Mouse (Mus musculus) layer of hippocampus, adult 18-20 months (tissue): ENCODE measurements around the gene Dll4. TPM values are rescaled to one million over a fixed set of nuclear protein-coding genes. Genes with fewer than 3 reads are reported as not detected.

Experiments
- DNase-seq, 2 experiments: peaks; one replicate each; pipeline ENCODE4 v3.0.0; 2022; ENCODE audit warnings: low spot score in 2 of 2
- total RNA-seq, 2 experiments: library from RNA; stranded (reverse); gene quantifications; 2 replicates each; pipeline ENCODE4 v1.2.3; 2021

Gene Dll4
- total RNA-seq, 2 experiments from 2014 or later = 2.0 to 2.8 TPM

- no peak for DNase-seq
Measured at GRCm38 (mm10) chr2:119332177-119332661, 6.6 kb downstream of the Dll4 start.

DNA sequence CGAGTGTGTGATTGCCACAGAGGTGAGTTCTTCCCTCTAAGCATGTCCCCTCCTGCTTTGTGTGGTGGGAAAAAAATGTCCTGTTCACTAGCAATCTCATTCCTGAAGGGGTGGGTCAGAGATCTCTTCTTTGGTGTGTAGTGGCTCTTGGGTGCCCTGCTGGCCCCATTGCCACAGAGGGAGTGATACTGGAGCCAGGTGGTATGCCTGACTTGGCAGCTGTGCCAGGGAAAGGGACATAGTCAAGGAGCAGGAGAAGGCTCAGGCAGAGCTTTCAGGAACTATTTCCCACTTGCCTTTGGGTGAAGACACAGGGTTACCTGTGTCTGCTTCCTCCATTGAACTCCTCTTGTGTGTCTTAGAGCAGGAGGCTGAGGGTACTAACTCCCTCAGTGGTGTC lies 8.6 kb downstream of the Dll4 start:
- no peak for DNase-seq

DNA sequence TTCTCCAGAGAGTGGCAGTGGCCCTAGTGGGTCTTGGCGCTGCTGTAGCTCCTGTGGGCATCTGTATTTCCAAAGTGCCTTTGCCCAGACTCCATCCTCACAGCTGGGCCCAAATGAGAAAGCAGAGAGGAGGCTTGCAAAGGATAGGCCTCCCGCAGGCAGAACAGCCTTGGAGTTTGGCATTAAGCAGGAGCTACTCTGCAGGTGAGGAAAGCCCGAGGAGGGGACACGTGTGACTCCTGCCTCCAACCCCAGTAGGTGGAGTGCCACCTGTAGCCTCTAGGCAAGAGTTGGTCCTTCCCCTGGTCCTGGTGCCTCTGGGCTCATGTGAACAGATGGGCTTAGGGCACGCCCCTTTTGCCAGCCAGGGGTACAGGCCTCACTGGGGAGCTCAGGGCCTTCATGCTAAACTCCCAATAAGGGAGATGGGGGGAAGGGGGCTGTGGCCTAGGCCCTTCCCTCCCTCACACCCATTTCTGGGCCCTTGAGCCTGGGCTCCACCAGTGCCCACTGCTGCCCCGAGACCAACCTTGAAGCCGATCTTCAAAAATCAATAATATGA lies 9.5 kb downstream of the Dll4 start:
- no peak for DNase-seq

- no peak for DNase-seq
Measured at GRCm38 (mm10) chr2:119335535-119335934, 10.0 kb downstream of the Dll4 start.

DNA sequence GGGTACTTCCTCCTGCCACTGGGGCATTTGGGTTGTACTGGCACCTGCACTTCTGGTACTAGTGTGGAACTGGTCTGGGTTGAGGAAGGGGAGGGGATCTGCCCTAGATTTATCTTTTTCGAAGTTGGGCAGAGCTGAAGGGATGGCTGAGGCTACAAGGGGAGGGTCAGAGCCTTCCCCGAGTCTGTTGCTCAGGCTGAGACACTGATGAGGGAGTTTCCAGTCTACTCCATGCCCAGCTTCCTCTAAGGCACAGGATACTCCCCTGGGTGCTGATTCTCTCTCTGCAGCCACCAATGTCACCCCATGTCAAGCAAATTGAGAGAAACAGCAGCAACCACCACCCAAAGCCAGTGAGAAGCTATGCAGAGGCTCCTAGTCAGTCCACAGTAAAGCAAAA lies 10.4 kb downstream of the Dll4 start:
- no peak for DNase-seq

GRCm38 (mm10) chr2:119336470-119336869 lies 10.9 kb downstream of the Dll4 start:
- DNase-seq = no peak

- peak; percentile 46 to 81 for DNase-seq
Measured at GRCm38 (mm10) chr2:119337425-119338265, 12.1 kb downstream of the Dll4 start.

GRCm38 (mm10) chr2:119344537-119345138 lies 19.1 kb downstream of the Dll4 start:
- no peak for DNase-seq

GRCm38 (mm10) chr2:119350555-119351486 lies 25.2 kb downstream of the Dll4 start, which contains the start of gene Chac1:
Gene Chac1 (plus strand): TSS chr2:119351229.
- DNase-seq = peak; percentile 94 to 96

- DNase-seq = no peak
Measured at GRCm38 (mm10) chr2:119353707-119354106, 28.1 kb downstream of the Dll4 start.

DNA sequence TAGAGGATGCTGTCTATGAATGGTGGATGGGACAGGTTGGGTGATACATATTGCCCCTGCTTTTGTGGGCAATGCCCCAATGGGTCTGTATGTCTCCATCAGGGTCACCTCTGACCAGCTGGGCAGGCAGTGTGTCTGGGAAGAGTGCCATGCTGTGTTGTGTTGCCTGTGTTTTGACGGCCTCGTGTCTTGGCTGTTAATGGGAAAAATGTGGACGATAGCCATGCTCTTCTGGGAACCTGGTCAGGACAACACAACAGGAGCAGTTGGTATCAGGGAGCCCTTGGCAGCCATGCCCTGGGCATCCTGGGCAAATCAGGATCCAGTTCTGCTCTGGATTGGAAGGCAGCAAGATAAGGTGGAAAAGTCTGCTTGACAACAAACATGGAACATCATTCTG lies 29.5 kb downstream of the Dll4 start:
- DNase-seq = no peak

GRCm38 (mm10) chr2:119355651-119356050 lies 30.1 kb downstream of the Dll4 start:
- no peak for DNase-seq

DNA sequence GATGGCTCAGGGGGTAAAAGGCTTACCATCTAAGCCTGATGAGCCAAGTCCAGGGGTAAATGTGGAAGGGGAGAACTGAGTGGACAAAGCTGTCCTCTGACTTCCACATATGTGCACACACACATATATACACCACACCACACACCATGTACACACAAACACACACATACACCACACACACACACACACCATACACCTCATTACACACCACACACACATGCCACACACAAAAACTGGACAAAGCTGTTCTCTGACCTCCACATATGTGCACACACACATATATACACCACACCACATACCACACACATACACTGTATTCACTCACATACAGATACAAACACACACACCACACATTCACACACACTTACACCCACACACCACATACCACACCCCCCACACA lies 30.7 kb downstream of the Dll4 start:
- no peak for DNase-seq

GRCm38 (mm10) chr2:119356805-119357204 lies 31.2 kb downstream of the Dll4 start:
- no peak for DNase-seq

- DNase-seq = no peak
Measured at GRCm38 (mm10) chr2:119358249-119358648, 32.7 kb downstream of the Dll4 start.

DNA sequence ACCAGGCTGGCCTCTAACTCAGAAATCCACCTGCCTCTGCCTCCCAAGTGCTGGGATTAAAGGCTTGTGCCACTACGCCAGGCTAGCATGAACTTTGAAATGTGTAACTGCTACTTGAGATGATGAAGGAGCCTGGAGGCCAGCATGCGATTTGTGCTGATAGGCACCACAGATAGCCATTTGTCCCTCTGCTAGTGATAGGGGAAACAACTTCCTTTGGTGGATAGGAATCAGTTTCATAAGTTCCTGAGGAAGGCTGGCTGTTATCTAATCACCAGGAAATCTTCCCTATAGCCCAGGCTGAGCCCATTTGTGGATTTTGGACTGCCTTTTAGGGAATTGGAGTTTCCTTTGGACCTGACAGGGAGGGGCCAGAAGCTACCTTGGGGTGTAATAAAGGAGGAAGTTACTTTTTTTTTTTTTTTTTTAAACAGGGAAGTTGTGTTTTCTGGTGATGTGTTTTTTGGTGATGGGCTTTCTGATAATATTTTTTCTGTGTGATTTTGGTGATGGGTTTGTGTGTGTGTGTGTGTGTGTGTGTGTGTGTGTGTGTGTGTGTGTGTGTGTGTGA lies 34.2 kb downstream of the Dll4 start:
- DNase-seq = no peak

DNA sequence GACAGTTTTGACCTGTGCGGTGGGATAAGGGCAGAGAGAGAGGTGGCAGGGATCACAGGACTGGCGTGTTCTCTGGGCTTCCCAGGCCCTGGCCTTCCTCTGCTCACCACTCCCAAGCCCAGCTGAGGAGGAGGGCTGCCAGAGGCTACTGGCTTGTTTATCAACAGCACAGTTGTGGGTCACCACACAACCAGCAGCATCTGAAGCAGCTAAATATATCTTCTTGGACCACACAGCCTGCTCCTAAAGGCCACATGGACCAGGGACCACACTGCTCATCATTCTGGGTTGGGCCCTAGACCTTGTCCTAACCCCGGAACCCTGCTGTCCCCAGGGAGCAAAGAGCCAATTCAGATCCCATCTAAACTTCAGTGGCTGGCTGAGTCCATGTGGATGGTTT lies 39.4 kb downstream of the Dll4 start:
- no peak for DNase-seq

DNA sequence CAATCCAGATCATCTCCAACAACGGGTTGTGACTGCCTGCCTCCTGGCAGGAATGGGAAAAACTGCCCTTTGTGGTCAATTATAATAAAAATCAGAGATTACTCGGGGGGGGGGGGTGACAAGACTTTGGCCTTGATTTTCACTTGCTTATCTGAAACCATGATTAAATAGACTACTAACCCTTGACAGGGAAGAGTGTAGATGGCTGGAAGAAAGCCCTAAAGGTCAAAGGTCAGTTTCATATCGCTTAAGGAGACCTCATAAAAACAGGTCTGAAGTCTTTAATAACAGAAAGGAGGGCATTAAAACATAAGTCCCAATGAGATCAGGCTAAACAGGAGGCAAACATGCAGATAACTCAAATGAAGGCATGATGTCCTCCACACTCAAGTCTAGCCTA lies 41.8 kb downstream of the Dll4 start:
- no peak for DNase-seq

GRCm38 (mm10) chr2:119370116-119370515 lies 44.5 kb downstream of the Dll4 start:
- DNase-seq = no peak

GRCm38 (mm10) chr2:119377286-119377685 lies 51.7 kb downstream of the Dll4 start:
- DNase-seq = no peak

DNA sequence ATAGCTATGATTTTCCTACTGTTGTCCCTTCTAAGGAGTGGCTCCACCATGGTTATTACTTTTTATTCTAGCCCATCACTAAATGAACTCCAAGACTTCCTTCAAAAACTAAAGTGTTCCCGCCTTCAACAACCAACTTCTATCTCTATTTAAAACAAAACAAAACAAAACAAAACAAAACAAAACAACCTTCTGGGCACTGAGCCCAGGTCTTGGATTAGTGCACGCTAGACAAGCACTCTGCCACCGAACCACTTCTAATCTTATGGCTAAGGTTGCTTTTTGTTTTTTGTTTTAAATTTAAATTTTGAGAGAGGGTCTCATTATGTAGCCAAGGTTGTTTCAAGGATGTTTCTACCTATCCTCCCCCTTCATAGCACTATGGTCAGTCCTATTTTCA lies 52.2 kb downstream of the Dll4 start:
- DNase-seq = no peak
